Mouse (Mus musculus): ENCODE results near the gene Vmn1r70.

Vmn1r70 gene

GRCm38 (mm10) chr7:10631232-10631631 is at the start of gene Vmn1r70:
Gene Vmn1r70 (plus strand): TSS chr7:10631532.
- no peak for DNase-seq (ENCODE audit: low spot score)

DNA sequence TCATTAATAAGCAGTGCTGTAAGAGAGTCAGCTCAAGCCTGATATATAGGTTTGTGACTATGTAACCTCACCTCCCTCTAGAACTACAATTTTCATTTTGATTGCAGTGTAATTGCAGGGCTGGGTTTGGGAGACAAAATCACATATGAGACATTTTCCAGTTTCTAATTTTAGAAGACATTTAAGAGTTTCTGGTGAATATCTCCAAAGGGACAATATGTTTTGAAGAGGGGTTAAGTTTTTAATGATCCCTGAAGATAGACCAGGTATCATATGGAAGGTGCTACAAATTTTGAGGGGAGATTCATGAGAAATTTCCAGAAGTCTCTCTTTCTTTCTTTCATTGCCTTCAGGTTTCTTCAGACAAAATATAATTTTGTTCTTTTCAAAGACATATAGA is 17.8 kb upstream of the Vmn1r70 start, which contains the start of gene Vmn1r69:
Gene Vmn1r69, minus strand, starts transcription at position 101 of the 400 bp plus-strand sequence.
- no peak for DNase-seq (ENCODE audit: low spot score)

Measured in ovary, postnatal 14 days (tissue).